Mouse (Mus musculus) small intestine, adult 2 months (tissue): ENCODE results near the gene Pard3b. TPM values are rescaled to one million over a fixed set of nuclear protein-coding genes. Genes with fewer than 3 reads are reported as not detected.

ENCODE experiments used
- H3K27ac ChIP-seq: fragments of 200-500 bp; 2 replicates; pipeline ENCODE4 v1.5.1; 2012; ENCODE audit warnings: low read depth, low read length, control low read depth, inconsistent platforms; ENCODE audit not compliant: insufficient read depth
- H3K27me3 ChIP-seq: fragments of 200-500 bp; 2 replicates; pipeline ENCODE4 v1.6.1; 2012; ENCODE audit warnings: mild to moderate bottlenecking, moderate library complexity, low read length, inconsistent platforms; ENCODE audit not compliant: control insufficient read depth, insufficient read depth
- H3K36me3 ChIP-seq: fragments of 200-500 bp; 2 replicates; pipeline ENCODE4 v1.6.1; 2012; ENCODE audit warnings: mild to moderate bottlenecking, low read length, control low read depth, inconsistent platforms; ENCODE audit not compliant: control insufficient read depth, insufficient read depth
- H3K4me1 ChIP-seq: fragments of 200-500 bp; 2 replicates; pipeline ENCODE4 v1.6.1; 2012; ENCODE audit warnings: low read length, inconsistent platforms, mixed read lengths; ENCODE audit not compliant: control insufficient read depth, insufficient read depth, insufficient read length
- H3K4me3 ChIP-seq: fragments of 200-500 bp; 2 replicates; pipeline ENCODE4 v1.5.1; 2012; ENCODE audit warnings: low read depth, mild to moderate bottlenecking, control low read depth, inconsistent platforms, low read length, moderate library complexity
- CTCF ChIP-seq: fragments of 200-500 bp; IDR thresholded peaks from 2 replicates; pipeline ENCODE4 v1.5.1; 2012; ENCODE audit warnings: low read depth, mild to moderate bottlenecking, control low read depth, inconsistent platforms, low read length, moderate library complexity, mixed read lengths; ENCODE audit not compliant: insufficient replicate concordance, insufficient read length; ENCODE audit errors: extremely low read depth
- POLR2A ChIP-seq: fragments of 200-500 bp; IDR thresholded peaks from 2 replicates; pipeline ENCODE4 v1.6.1; 2012; ENCODE audit warnings: low read depth, mild to moderate bottlenecking, control low read depth, inconsistent platforms, low read length, moderate library complexity
- WGBS: fragments of 180-500 bp; shearing (Covaris S2); methylation state at CpG from one replicate; pipeline ENCODE4 v1.1.7; 2018; 5-methylcytosine and 5-hydroxymethylcytosine counted together
- polyA plus RNA-seq: library from polyadenylated mRNA; depleted of rRNA; stranded (reverse); fragments of >200 nt; gene quantifications from 2 replicates; pipeline ENCODE4 v1.2.3, GENCODE M21; 2012

The Pard3b gene
- polyA plus RNA-seq, 1 experiment, result 7.2 TPM

- TF ChIP-seq CTCF (no peak), POLR2A (no peak)
- Histone ChIP-seq H3K27me3 (no peaks in the 10 kb centered on the region), H3K4me3 (no peak overlapping the region), H3K27ac (no peak overlapping the region), H3K4me1 (no peaks in the 10 kb centered on the region), H3K36me3 (no peaks in the 10 kb centered on the region)
- 86% methylated on average over 6 of the region's 6 CpGs for WGBS
Measured at GRCm38 (mm10) chr1:62635203-62635602, 996.6 kb downstream of the Pard3b start.

GRCm38 (mm10) chr1:62636906-62637673, 998.5 kb downstream of the Pard3b start:
- WGBS, result 60% methylated on average over 6 of the region's 6 CpGs
- Histone ChIP-seq H3K27ac (no peak overlapping the region), H3K4me1 (no peaks in the 10 kb centered on the region), H3K36me3 (no peaks in the 10 kb centered on the region), H3K27me3 (no peaks in the 10 kb centered on the region), H3K4me3 (no peak overlapping the region)
- TF ChIP-seq POLR2A (no peak), CTCF (no peak)

- no peaks in the 10 kb centered on the region for H3K36me3 ChIP-seq
- no peaks in the 10 kb centered on the region for H3K4me1 ChIP-seq
- WGBS, result 94% methylated on average over 11 of the region's 11 CpGs
- H3K4me3 ChIP-seq, result no peak overlapping the region
- no peak overlapping the region for H3K27ac ChIP-seq
- H3K27me3 ChIP-seq, result no peaks in the 10 kb centered on the region
- TF ChIP-seq CTCF (no peak), POLR2A (no peak)
Measured at GRCm38 (mm10) chr1:62639012-62639411, 1000.4 kb downstream of the Pard3b start.

- WGBS, result 90% methylated on average over 4 of the region's 4 CpGs
- Histone ChIP-seq H3K4me3 (no peak overlapping the region), H3K27ac (no peak overlapping the region), H3K4me1 (no peaks in the 10 kb centered on the region), H3K36me3 (no peaks in the 10 kb centered on the region), H3K27me3 (no peaks in the 10 kb centered on the region)
- TF ChIP-seq POLR2A, result no peak
- TF ChIP-seq CTCF, result no peak
Measured at GRCm38 (mm10) chr1:62639440-62639839, 1000.8 kb downstream of the Pard3b start.

- H3K36me3 ChIP-seq, result no peaks in the 10 kb centered on the region
- peaks cover 9% of the 10 kb centered on the region for H3K27me3 ChIP-seq
- no peak overlapping the region for H3K27ac ChIP-seq
- no peak for TF ChIP-seq POLR2A
- no peak for TF ChIP-seq CTCF
- H3K4me1 ChIP-seq, result 0 out of 2 replicates have a peak, but pooled peaks cover 1% of the 10 kb centered on the region
- 43% methylated on average over 8 of the region's 8 CpGs for WGBS
- no peak overlapping the region for H3K4me3 ChIP-seq
Measured at GRCm38 (mm10) chr1:62644631-62645278, 1006.1 kb downstream of the Pard3b start.

- Histone ChIP-seq H3K4me1 (0 out of 2 replicates have a peak, but pooled peaks cover 1% of the 10 kb centered on the region), H3K36me3 (no peaks in the 10 kb centered on the region), H3K27me3 (peaks cover 9% of the 10 kb centered on the region), H3K4me3 (no peak overlapping the region), H3K27ac (no peak overlapping the region)
- WGBS, result 50% methylated on average over 2 of the region's 2 CpGs
- no peak for TF ChIP-seq CTCF
- no peak for TF ChIP-seq POLR2A
Measured at GRCm38 (mm10) chr1:62646812-62647211, 1008.2 kb downstream of the Pard3b start.

- no peak for TF ChIP-seq CTCF
- TF ChIP-seq POLR2A, result no peak
- H3K4me3 ChIP-seq, result no peak overlapping the region
- no peak overlapping the region for H3K27ac ChIP-seq
- peaks cover 9% of the 10 kb centered on the region for H3K27me3 ChIP-seq
- H3K4me1 ChIP-seq, result 0 out of 2 replicates have a peak, but pooled peaks cover 1% of the 10 kb centered on the region
- 35% methylated on average over 6 of the region's 6 CpGs for whole genome bisulfite sequencing
- no peaks in the 10 kb centered on the region for H3K36me3 ChIP-seq
Measured at GRCm38 (mm10) chr1:62648116-62648515, 1009.5 kb downstream of the Pard3b start.
